Mouse (Mus musculus) thymus, postnatal 10 days (tissue): ENCODE results near the gene Hmga2.

Source experiments
- DNase-seq, 2 experiments: peaks; one replicate each; pipeline ENCODE4 v3.0.0; 2021; ENCODE audit warnings: low spot score in 2 of 2

Hmga2 gene

GRCm38 (mm10) chr10:120475601-120476515, at the start of gene Hmga2:
Gene Hmga2 (minus strand): TSS chr10:120476469.
- peak in 1 of 2 experiments; percentile 6 for DNase-seq

- no peak for DNase-seq
Observed at GRCm38 (mm10) chr10:120522959-120523358, 46.7 kb upstream of the Hmga2 start.

DNA sequence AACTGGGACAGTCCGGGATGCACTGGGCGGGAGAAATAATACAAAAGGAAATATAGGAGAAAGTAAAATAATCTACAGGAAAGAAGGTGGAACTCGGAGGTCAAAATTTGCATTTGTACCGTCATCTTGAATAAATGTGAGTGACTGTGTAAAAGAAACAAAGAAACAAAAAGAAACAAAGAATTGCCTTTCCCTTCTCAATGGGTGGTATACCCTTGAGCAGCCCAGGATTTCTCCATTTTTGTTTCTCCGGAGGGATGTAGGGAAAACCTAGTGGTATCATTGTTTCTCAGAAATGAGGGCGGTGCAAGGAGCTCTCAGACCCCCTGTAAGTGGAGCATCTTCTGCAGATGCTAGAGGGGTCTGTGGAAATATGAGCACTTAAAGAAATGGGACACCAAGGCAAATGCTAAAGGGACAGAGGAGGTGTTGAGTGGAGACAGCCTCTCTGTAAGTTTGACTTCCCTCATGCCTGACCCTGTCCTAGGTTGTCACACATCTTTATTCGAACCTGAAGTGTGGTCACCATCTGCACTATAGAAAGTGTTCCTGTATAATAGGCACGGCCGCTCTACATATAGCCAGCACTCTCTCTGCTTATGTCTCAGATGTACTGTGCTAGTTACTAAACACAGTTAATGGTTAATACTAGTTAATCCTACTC, 45.8 kb upstream of the Hmga2 start:
- DNase-seq = no peak

- DNase-seq = no peak
Observed at GRCm38 (mm10) chr10:120516311-120516710, 40.0 kb upstream of the Hmga2 start.

DNA sequence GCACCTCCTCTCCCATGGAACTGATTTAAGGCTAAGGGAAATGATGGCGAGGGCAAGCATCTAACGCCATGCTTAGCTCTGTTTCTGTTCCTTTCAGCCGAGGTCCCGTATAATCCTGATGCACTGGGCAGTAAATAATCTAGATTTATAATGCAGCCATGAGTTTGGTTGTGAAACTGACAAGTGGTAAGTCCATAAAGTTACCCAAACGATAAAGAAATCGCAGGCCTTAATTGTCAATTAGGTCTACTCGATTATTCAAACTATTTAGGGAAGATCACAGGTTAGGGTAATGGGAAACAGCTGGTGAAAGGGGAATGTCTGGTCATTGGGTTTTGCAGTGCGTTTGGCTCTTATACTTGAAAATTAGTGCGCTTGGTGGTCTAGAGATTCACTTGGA, 37.5 kb upstream of the Hmga2 start:
- no peak for DNase-seq

GRCm38 (mm10) chr10:120512946-120513345, 36.7 kb upstream of the Hmga2 start:
- no peak for DNase-seq

GRCm38 (mm10) chr10:120512121-120512520, 35.9 kb upstream of the Hmga2 start:
- DNase-seq = no peak

GRCm38 (mm10) chr10:120503959-120504358, 27.7 kb upstream of the Hmga2 start:
- no peak for DNase-seq

GRCm38 (mm10) chr10:120500794-120501193, 24.5 kb upstream of the Hmga2 start:
- no peak for DNase-seq

DNA sequence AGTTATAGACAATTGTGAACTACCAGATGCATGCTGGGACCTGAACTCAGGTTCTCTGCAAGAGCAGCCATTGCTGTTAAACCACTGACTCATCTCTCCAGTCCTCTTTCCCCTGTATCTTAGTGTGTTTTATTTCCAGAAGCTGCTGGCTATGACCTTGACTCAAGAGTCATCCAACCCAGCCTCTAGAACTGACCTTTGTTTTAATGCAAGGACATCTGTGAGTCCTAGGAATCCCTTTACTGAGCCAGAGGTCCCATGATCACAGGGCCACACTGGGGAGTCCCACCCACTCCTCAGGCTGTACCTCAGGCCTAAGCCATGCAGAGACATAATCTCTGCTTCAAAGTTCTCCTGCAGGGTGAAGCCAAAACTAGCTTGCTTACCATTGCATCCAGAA, 21.8 kb upstream of the Hmga2 start:
- DNase-seq = no peak

DNA sequence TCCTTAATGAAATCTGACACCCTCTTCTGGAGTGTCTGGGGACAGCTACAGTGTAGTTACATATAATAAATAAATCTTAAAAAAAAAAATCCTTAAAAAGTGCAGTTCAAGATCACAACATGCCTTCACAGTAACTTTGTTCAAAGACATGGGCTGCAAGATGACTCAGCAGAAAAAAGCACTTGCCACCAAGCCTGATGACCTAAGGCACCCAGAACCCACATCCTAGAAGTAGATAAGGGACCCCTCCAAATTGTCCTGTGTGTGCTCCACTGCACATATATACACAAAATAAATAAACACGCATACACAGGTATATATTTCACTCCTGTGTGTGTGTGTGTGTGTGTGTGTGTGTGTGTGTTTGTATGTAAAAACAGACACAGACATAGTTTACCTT, 18.4 kb upstream of the Hmga2 start:
- no peak for DNase-seq

- DNase-seq = no peak
Observed at GRCm38 (mm10) chr10:120491477-120491876, 15.2 kb upstream of the Hmga2 start.

- no peak for DNase-seq
Observed at GRCm38 (mm10) chr10:120489611-120490010, 13.3 kb upstream of the Hmga2 start.

GRCm38 (mm10) chr10:120488526-120488925, 12.3 kb upstream of the Hmga2 start:
- no peak for DNase-seq

DNA sequence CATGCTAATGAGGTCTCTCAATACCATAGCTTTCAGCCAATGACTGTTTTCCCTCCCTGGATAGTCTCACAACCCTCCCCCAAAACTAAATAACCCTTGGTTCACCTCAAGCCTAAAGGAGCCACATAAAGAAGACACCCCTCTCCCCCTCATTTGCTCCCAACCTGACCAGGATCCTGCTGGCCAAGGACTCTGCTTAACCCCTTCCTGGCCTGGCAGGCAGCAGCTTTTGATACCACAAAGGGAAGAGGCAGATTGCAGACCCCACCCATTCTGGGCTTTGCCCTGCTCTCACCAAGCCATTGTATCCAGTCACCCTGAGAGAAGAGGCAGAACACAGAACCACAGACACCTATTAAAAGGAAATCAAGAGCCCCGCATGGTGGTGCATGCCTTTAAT, 11.6 kb upstream of the Hmga2 start:
- no peak for DNase-seq

DNA sequence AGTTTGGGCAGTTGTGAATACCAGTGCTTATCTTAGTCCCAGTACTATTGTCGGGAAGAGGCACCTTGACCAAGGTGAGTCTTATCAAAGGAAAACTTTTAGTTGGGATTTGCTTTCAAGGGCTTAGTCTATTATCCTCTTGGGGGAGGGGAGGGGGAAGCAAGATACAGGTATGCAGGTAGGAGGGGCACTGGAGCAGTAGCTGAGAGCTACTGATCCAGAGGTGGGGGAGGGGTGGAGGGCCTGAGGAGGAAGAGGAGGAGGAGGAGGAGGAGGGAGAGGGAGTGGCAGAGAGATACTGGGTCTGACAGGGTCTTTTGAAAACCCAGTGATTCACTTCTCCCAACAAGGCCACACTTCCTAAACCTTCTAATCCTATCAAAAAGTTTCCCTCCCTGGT, 9.2 kb upstream of the Hmga2 start:
- DNase-seq = no peak

- DNase-seq = no peak
Observed at GRCm38 (mm10) chr10:120484144-120484543, 7.9 kb upstream of the Hmga2 start.

- DNase-seq = no peak
Observed at GRCm38 (mm10) chr10:120478164-120478563, 1.9 kb upstream of the Hmga2 start.

- DNase-seq = no peak
Observed at GRCm38 (mm10) chr10:120477501-120477900, 1.2 kb upstream of the Hmga2 start.

- DNase-seq = no peak
Observed at GRCm38 (mm10) chr10:120476516-120477336, 457 bp upstream of the Hmga2 start.

GRCm38 (mm10) chr10:120475041-120475541, 1.2 kb downstream of the Hmga2 start:
- DNase-seq = no peak

- no peak for DNase-seq
Observed at GRCm38 (mm10) chr10:120474301-120474700, 2.0 kb downstream of the Hmga2 start.
